Mouse (Mus musculus) liver, adult 2 months (tissue): ENCODE measurements around the gene 5730409E04Rik.

ENCODE experiments used
- CTCF ChIP-seq: fragments of 200-500 bp; IDR thresholded peaks from 2 replicates; pipeline ENCODE4 v1.5.1; 2011; ENCODE audit warnings: low read depth, low read length, control low read depth
- POLR2A ChIP-seq: fragments of 200-500 bp; IDR thresholded peaks from 2 replicates; pipeline ENCODE4 v1.6.1; 2011; ENCODE audit warnings: low read length, control low read depth; ENCODE audit not compliant: insufficient read depth; ENCODE audit errors: extremely low read depth

- no peak for TF ChIP-seq CTCF
- TF ChIP-seq POLR2A, result no peak
Observed at GRCm38 (mm10) chr4:126576281-126576680, 33.3 kb upstream of the 5730409E04Rik start.
